Mouse (Mus musculus): ENCODE measurements around the gene Acap1.

DNA sequence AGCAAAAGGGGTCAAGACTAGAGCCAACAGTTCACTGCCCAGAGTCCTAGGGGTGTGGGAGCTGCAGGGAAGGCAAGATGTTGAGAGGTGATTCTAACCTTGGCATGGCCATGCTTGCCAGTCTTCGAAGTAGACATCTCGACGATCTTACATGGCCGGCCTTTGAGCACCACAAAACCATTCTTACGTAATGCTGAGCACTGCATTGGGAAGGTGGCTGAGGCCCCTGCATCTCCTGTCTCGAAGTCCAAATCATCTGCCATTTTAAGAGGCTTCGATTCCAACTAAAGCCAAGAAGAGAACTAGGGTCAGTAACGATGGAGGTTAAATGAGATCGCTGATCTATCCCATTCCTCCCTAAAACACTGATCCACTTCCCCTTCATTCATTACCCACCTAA, 23.7 kb upstream of the Acap1 start:
- TF ChIP-seq CTCF (IDR thresholded peaks at IDR 0.05; ENCODE audit: low read depth) = no peak
- no peak for TF ChIP-seq EP300 (IDR thresholded peaks at IDR 0.05; ENCODE audit: low read depth)
